Mouse (Mus musculus): Measurements from ENCODE around the gene Mgat5. TPM values are rescaled to one million over a fixed set of nuclear protein-coding genes. Genes with fewer than 3 reads are reported as not detected.
A peak's percentile ranks its signal among the peaks of the same experiment; 100 is the strongest.

Gene Mgat5
- polyA plus RNA-seq, 1 experiment from 2014 or later: 5.1 TPM

DNA sequence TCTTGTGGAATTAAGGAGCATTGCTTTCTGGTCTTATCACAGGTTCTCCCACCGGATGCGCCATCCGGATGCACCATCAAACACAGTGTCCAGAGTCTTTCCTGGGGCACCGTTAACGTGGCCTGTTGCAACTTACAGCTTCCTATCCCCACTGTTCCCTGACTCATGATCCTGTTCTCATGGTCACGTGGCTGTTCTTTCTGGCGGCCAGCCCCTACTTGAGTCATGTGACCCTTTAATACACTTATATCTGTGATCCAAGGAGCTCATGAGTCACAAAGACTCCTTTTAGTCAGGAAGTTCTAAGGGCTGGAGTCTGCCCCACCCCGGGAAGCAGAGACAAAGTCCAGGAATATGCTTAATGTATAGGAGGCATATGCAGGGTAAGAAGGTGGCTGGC is 52.2 kb downstream of the Mgat5 start:
- H3K27ac ChIP-seq (replicated peaks; ENCODE audit: low read depth, low read length): no peak overlapping the region
- no peak overlapping the region for H3K4me2 ChIP-seq (ENCODE audit: low read depth, low read length)
- H3K9me3 ChIP-seq (ENCODE audit: control insufficient read depth, low read length): peaks cover 3% of the 10 kb centered on the region; the same call in 1 of the 2 replicates
- WGBS: 95% methylated on average over 8 of the region's 8 CpGs
- H3K36me3 ChIP-seq (ENCODE audit: control insufficient read depth, insufficient read depth, low read length): peaks cover 8% of the 10 kb centered on the region; the same call in 1 of the 2 replicates
- no peak overlapping the region for H3K9ac ChIP-seq (ENCODE audit: low read depth, low read length)
- DNase-seq (ENCODE audit: low spot score) (no peak), ATAC-seq (ENCODE audit: low read depth) (no peak)
- H3K27me3 ChIP-seq (replicated peaks; ENCODE audit: control insufficient read depth, insufficient read depth, low read length): no peaks in the 10 kb centered on the region
- no peak overlapping the region for H3K4me3 ChIP-seq (ENCODE audit: low read depth, low read length)
- H3K4me1 ChIP-seq (ENCODE audit: control insufficient read depth, insufficient read depth, low read length): no peaks in the 10 kb centered on the region

DNA sequence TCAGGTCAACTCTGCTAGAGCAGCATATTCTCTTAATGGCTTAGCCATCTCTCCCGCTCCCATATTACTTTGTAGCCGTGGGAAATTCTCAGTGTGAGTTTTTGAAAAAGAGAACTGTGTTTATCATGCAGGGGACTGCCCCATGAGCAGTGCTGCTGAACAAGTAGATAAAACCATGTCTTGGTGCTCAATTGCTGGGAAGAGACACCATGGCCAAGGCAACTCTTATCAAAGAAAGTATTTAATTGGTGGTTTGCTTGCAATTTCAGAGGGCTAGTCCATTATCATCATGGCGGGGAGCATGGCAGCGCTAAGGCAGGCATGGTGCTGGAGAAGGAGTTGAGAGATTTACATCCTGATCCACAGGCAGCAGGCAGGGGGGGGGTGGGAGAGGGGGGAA is 54.9 kb downstream of the Mgat5 start:
- Histone ChIP-seq H3K27me3 (replicated peaks; ENCODE audit: control insufficient read depth, insufficient read depth, low read length) (no peaks in the 10 kb centered on the region), H3K27ac (replicated peaks; ENCODE audit: low read depth, low read length) (no peak overlapping the region), H3K4me2 (ENCODE audit: low read depth, low read length) (no peak overlapping the region), H3K36me3 (ENCODE audit: control insufficient read depth, insufficient read depth, low read length) (peaks cover 8% of the 10 kb centered on the region; the same call in 1 of the 2 replicates), H3K9me3 (ENCODE audit: control insufficient read depth, low read length) (peaks cover 3% of the 10 kb centered on the region; the same call in 1 of the 2 replicates), H3K9ac (ENCODE audit: low read depth, low read length) (no peak overlapping the region), H3K4me1 (ENCODE audit: control insufficient read depth, insufficient read depth, low read length) (no peaks in the 10 kb centered on the region), H3K4me3 (ENCODE audit: low read depth, low read length) (no peak overlapping the region)
- no peak for ATAC-seq (ENCODE audit: low read depth)
- DNase-seq (ENCODE audit: low spot score): no peak
- WGBS: 92% methylated on average over 4 of the region's 4 CpGs

DNA sequence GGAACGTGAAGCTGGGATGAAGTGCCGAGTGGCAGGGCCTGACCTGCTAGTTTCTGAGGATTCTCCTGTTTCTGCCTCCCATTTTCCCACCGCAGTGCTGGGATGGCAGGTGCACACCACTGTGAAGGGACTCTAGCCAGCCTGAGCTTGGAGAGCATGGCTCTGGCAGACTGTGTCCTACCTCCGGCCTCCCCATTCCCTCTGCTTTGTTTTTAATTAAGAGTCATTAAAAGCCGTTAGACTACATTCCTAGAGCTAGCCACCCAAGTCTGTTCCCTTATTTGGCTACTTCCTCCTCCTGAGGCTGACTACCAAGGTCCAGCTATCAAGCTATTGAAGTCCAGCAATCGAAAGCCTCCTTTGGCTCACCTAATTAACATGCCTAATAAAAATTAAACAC is 56.2 kb downstream of the Mgat5 start:
- WGBS: 53% methylated on average over 6 of the region's 6 CpGs
- no peaks in the 10 kb centered on the region for H3K27me3 ChIP-seq (replicated peaks; ENCODE audit: control insufficient read depth, insufficient read depth, low read length)
- 0 out of 2 replicates have a peak, but pooled peaks cover 1% of the 10 kb centered on the region for H3K36me3 ChIP-seq (ENCODE audit: control insufficient read depth, insufficient read depth, low read length)

DNA sequence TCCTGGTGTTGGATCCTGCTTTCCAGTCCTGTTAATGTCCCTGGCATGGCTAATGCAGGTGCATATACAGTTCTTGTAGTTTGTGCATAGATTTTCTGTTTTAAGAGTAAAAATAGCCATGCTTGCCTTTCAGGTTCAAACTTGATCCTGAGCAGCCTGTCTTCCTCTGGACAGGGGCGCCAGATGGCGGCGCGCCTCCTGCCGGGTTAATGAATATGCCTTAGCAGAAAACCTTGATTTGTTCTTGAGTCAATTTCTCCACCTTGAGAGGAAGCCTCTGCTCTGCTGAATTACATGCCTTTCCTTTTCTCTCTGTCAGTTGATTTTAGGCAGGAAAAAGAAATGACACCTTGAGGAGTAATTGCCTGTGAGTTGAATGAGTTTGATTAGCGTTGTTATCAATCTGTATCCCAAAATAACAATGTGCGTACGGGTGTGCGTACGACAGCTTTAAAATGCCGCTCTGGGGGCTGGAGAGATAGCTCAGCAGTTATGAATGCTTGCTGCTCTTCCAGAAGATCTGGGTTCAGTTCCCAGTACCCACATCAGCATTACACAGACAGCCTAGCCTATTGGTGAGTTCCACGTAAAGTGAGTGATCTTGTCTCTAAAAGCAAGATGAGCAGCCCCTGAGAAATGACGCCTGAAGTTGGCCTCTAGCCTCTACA is 57.5 kb downstream of the Mgat5 start:
- no peak overlapping the region for H3K9ac ChIP-seq (ENCODE audit: low read depth, low read length)
- no peaks in the 10 kb centered on the region for H3K36me3 ChIP-seq (ENCODE audit: control insufficient read depth, insufficient read depth, low read length)
- H3K27ac ChIP-seq (replicated peaks; ENCODE audit: low read depth, low read length): no peak overlapping the region
- ATAC-seq (ENCODE audit: low read depth) (no peak), DNase-seq (ENCODE audit: low spot score) (no peak)
- H3K4me2 ChIP-seq (ENCODE audit: low read depth, low read length): no peak overlapping the region
- no peaks in the 10 kb centered on the region for H3K9me3 ChIP-seq (ENCODE audit: control insufficient read depth, low read length)
- WGBS: 82% methylated on average over 13 of the region's 13 CpGs
- no peaks in the 10 kb centered on the region for H3K4me1 ChIP-seq (ENCODE audit: control insufficient read depth, insufficient read depth, low read length)
- no peaks in the 10 kb centered on the region for H3K27me3 ChIP-seq (replicated peaks; ENCODE audit: control insufficient read depth, insufficient read depth, low read length)
- H3K4me3 ChIP-seq (ENCODE audit: low read depth, low read length): no peak overlapping the region

More for the DNA sequence above, 56.2 kb downstream of the Mgat5 start:
- peaks cover under 1% of the 10 kb centered on the region; the same call in 1 of the 2 replicates for H3K9me3 ChIP-seq (ENCODE audit: control insufficient read depth, low read length)
- no peaks in the 10 kb centered on the region for H3K4me1 ChIP-seq (ENCODE audit: control insufficient read depth, insufficient read depth, low read length)
- H3K4me3 ChIP-seq (ENCODE audit: low read depth, low read length): no peak overlapping the region
- no peak for ATAC-seq (ENCODE audit: low read depth)
- H3K9ac ChIP-seq (ENCODE audit: low read depth, low read length): no peak overlapping the region
- no peak overlapping the region for H3K4me2 ChIP-seq (ENCODE audit: low read depth, low read length)
- H3K27ac ChIP-seq (replicated peaks; ENCODE audit: low read depth, low read length): no peak overlapping the region
- DNase-seq (ENCODE audit: low spot score): no peak

DNA sequence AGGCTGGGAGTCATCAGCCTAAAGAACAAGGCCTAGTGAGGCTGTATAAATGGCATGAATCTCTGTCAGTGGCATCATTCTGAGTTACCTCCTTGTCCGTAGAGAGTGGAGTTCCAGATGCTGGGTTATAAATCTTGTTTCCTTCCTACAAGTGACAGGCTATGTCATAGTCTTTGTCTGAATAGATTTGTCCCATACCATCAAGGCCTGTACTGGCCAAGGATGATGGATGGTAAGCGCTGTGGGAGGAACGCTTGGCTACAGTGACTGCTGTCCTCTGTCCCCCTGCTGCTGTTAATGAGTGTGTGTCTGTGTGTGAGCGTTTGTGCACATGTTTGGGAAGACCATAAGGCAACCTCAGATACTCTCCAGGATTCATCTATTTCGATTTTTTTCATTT is 63.2 kb downstream of the Mgat5 start:
- Histone ChIP-seq H3K4me1 (ENCODE audit: control insufficient read depth, insufficient read depth, low read length) (no peaks in the 10 kb centered on the region; the same call in 1 of the 2 replicates), H3K9me3 (ENCODE audit: control insufficient read depth, low read length) (no peaks in the 10 kb centered on the region), H3K27ac (replicated peaks; ENCODE audit: low read depth, low read length) (no peak overlapping the region), H3K4me2 (ENCODE audit: low read depth, low read length) (no peak overlapping the region), H3K9ac (ENCODE audit: low read depth, low read length) (no peak overlapping the region), H3K36me3 (ENCODE audit: control insufficient read depth, insufficient read depth, low read length) (no peaks in the 10 kb centered on the region), H3K4me3 (ENCODE audit: low read depth, low read length) (no peak overlapping the region), H3K27me3 (replicated peaks; ENCODE audit: control insufficient read depth, insufficient read depth, low read length) (no peaks in the 10 kb centered on the region)
- no peak for DNase-seq (ENCODE audit: low spot score)
- no peak for ATAC-seq (ENCODE audit: low read depth)
- WGBS: 83% methylated on average over 5 of the region's 5 CpGs

DNA sequence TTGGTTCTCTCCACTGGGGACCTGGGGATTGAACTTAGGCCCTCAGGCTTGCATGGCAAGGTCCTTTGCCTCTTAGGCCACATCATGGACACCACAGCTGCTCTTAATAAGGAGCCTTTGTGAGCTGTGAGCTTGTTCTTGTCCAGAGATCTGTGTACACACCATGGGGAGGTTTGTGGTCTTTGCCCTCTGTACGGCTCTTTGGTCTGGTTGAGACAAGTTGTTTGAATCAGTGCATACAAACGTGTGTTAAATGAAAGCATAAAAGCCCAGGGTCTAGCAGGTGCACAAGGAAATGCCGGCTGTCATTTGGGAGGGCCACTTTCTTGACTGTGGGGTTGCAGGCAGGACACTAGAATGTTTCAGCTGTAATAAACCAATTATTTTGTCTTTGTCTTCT is 64.5 kb downstream of the Mgat5 start:
- Histone ChIP-seq H3K27ac (replicated peaks; ENCODE audit: low read depth, low read length) (no peak overlapping the region), H3K9ac (ENCODE audit: low read depth, low read length) (no peak overlapping the region), H3K36me3 (ENCODE audit: control insufficient read depth, insufficient read depth, low read length) (no peaks in the 10 kb centered on the region), H3K9me3 (ENCODE audit: control insufficient read depth, low read length) (no peaks in the 10 kb centered on the region), H3K4me3 (ENCODE audit: low read depth, low read length) (no peak overlapping the region), H3K27me3 (replicated peaks; ENCODE audit: control insufficient read depth, insufficient read depth, low read length) (no peaks in the 10 kb centered on the region), H3K4me2 (ENCODE audit: low read depth, low read length) (no peak overlapping the region), H3K4me1 (ENCODE audit: control insufficient read depth, insufficient read depth, low read length) (no peaks in the 10 kb centered on the region; the same call in 1 of the 2 replicates)
- DNase-seq (ENCODE audit: low spot score): no peak
- ATAC-seq (ENCODE audit: low read depth): no peak
- WGBS: 75% methylated on average over 3 of the region's 3 CpGs

DNA sequence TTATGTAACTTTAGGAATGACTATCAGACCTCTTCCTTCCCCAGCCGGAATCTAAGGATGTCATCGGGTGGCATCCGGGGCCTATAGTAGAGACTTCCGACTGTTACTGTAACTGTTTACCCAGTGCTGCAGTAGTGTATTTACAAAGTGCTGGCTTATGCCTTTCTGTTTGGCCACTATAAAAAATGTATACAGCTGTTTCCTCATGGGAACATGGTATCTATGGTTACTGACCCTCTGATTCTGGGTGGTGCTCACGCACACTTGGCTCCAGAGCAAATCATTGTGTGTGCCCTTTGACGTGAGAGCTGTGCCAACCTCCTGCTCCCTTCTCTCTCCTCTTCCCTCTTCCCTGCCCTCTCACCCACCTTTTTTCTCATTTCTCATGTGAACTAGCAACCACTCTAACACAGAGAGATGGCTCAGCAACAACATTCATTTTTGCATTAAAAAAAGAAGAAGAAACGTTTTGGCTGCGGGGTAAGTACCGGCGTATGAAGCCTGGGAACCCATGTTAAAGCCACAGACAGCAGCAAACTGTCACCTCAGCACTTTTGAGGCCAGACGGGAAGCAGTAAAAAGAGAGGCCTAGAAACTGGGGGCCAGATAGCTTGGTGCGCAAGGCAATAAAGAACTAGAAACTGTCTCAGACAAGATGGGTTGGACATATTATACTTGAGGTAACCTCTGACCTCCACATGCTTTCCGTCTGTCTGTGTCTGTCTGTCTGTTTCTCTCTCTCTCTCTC is 65.6 kb downstream of the Mgat5 start:
- WGBS: 77% methylated on average over 13 of the region's 13 CpGs
- Histone ChIP-seq H3K4me1 (ENCODE audit: control insufficient read depth, insufficient read depth, low read length) (no peaks in the 10 kb centered on the region; the same call in 1 of the 2 replicates), H3K4me2 (ENCODE audit: low read depth, low read length) (no peak overlapping the region), H3K27me3 (replicated peaks; ENCODE audit: control insufficient read depth, insufficient read depth, low read length) (no peaks in the 10 kb centered on the region), H3K9ac (ENCODE audit: low read depth, low read length) (no peak overlapping the region), H3K9me3 (ENCODE audit: control insufficient read depth, low read length) (no peaks in the 10 kb centered on the region), H3K27ac (replicated peaks; ENCODE audit: low read depth, low read length) (no peak overlapping the region), H3K4me3 (ENCODE audit: low read depth, low read length) (no peak overlapping the region), H3K36me3 (ENCODE audit: control insufficient read depth, insufficient read depth, low read length) (no peaks in the 10 kb centered on the region)
- DNase-seq (ENCODE audit: low spot score): peak; percentile 21
- no peak for ATAC-seq (ENCODE audit: low read depth)

DNA sequence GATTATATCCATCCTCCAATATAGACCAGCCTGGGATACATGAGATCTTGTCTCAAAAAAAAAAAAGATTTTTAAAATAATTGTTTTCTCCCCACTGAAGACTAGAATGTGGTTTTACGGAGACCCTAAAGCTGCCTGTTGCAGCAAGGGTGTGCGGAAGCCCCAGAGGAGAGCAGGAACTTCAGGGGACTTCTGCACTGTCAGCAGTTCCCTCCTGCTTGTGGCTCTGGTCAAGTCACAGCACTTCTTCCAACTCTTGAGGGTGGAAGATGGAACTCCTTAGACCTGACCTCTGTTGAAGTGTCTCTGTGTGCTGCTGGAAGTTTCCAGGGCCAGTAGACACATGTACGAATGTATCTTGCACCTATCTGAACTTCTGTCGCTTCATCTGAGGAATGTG is 66.3 kb downstream of the Mgat5 start:
- ATAC-seq (ENCODE audit: low read depth): no peak
- H3K4me1 ChIP-seq (ENCODE audit: control insufficient read depth, insufficient read depth, low read length): no peaks in the 10 kb centered on the region; the same call in 1 of the 2 replicates
- no peak overlapping the region for H3K4me2 ChIP-seq (ENCODE audit: low read depth, low read length)
- no peak overlapping the region for H3K4me3 ChIP-seq (ENCODE audit: low read depth, low read length)
- H3K27ac ChIP-seq (replicated peaks; ENCODE audit: low read depth, low read length): no peak overlapping the region
- no peaks in the 10 kb centered on the region for H3K36me3 ChIP-seq (ENCODE audit: control insufficient read depth, insufficient read depth, low read length)
- H3K9ac ChIP-seq (ENCODE audit: low read depth, low read length): no peak overlapping the region
- no peaks in the 10 kb centered on the region for H3K9me3 ChIP-seq (ENCODE audit: control insufficient read depth, low read length)
- H3K27me3 ChIP-seq (replicated peaks; ENCODE audit: control insufficient read depth, insufficient read depth, low read length): no peaks in the 10 kb centered on the region
- DNase-seq (ENCODE audit: low spot score): no peak
- WGBS: 86% methylated on average over 4 of the region's 4 CpGs
